Mouse (Mus musculus) hindbrain, embryonic 14.5 days (tissue): ENCODE data around the gene Dnaja3. TPM values are rescaled to one million over a fixed set of nuclear protein-coding genes. Genes with fewer than 3 reads are reported as not detected.
A peak's percentile ranks its signal among the peaks of the same experiment; 100 is the strongest.
"Not testable (repeated sequence)": the region's sequence is repeated elsewhere in the genome, so short reads cannot be mapped to it uniquely, and the experiment has no call there.

ENCODE experiments used
- ATAC-seq: fragments of 200-750 bp; cut with Nextera tagmentation; 2 replicates; pipeline ENCODE4 v1.8.0; 2017; ENCODE audit warnings: moderate number of reproducible peaks, mild to moderate bottlenecking, moderate TSS enrichment, moderate library complexity; ENCODE audit not compliant: low FRiP score
- DNase-seq: peaks from one replicate; pipeline ENCODE4 v3.0.0-alpha.2; 2015; ENCODE audit warnings: low spot score
- H3K27ac ChIP-seq: fragments of 300-500 bp; sonication (generic); 2 replicates; pipeline ENCODE4 v1.5.1; 2014; ENCODE audit warnings: mild to moderate bottlenecking, moderate library complexity
- H3K27me3 ChIP-seq: fragments of 300-500 bp; sonication (generic); 2 replicates; pipeline ENCODE4 v1.6.1; 2014; ENCODE audit warnings: mild to moderate bottlenecking, low read length, mixed read lengths; ENCODE audit not compliant: control insufficient read depth, insufficient read depth
- H3K36me3 ChIP-seq: fragments of 300-500 bp; sonication (generic); replicated peaks from 2 replicates; pipeline ENCODE4 v1.6.1; 2014; ENCODE audit not compliant: control insufficient read depth, insufficient read depth
- H3K4me1 ChIP-seq: fragments of 300-500 bp; sonication (generic); replicated peaks from 2 replicates; pipeline ENCODE4 v1.6.1; 2014; ENCODE audit warnings: antibody characterized with exemption, low read length, mixed read lengths; ENCODE audit not compliant: control insufficient read depth, insufficient read depth
- H3K4me2 ChIP-seq: fragments of 300-500 bp; sonication (generic); replicated peaks from 2 replicates; pipeline ENCODE4 v1.6.1; 2014; ENCODE audit warnings: mild to moderate bottlenecking, moderate library complexity
- H3K4me3 ChIP-seq: fragments of 300-500 bp; sonication (generic); replicated peaks from 2 replicates; pipeline ENCODE4 v1.5.1; 2014; ENCODE audit warnings: mild to moderate bottlenecking, low read length
- H3K9ac ChIP-seq: fragments of 300-500 bp; sonication (generic); 2 replicates; pipeline ENCODE4 v1.6.1; 2014
- H3K9me3 ChIP-seq: fragments of 300-500 bp; sonication (generic); 2 replicates; pipeline ENCODE4 v1.6.1; 2016; ENCODE audit warnings: low read length; ENCODE audit not compliant: control insufficient read depth
- WGBS: fragments of 180-500 bp; shearing (Covaris S2); extraction: QIAGEN DNeasy Blood & Tissue Kit; methylation state at CpG from one replicate; pipeline ENCODE4 v1.1.7; 2014; 5-methylcytosine and 5-hydroxymethylcytosine counted together
- polyA plus RNA-seq: library from polyadenylated mRNA; unstranded; fragments of >200 nt; fragmentation: Nextera tagmentation; extraction: Ambion mirVana; gene quantifications from 2 replicates; pipeline ENCODE4 v1.2.1, GENCODE M21; 2014

Dnaja3 gene
- polyA plus RNA-seq, 1 experiment from 2014 or later = 54.6 TPM

DNA sequence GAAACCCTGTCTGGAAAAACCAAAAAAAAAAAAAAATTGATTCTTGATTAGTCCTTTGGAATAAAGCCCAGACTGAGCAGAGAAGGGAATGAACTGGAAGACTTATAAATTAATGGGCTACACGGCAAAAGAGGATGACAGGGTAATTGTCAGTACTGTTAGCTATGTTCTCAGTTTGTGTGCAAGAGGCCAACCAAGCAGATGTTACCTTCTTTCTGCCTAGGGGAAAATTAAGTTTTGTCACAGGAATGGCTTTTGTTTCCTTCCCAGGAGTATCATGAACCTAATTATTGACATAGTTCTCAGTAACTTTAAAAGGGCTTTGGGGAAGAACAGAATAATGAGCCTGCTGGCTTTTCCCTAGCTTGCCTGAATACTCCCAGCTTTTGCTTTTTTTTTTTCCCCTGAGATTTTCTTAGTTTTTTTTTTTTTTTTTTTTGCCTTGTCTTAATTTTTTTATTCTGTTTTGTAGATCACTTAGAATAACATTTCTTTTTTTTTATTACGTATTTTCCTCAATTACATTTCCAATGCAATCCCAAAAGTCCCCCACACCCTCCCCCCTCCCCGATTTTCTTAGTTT, 91.1 kb downstream of the Dnaja3 start:
- Histone ChIP-seq H3K9me3 (no peaks in the 10 kb centered on the region), H3K4me3 (no peak overlapping the region), H3K27me3 (no peaks in the 10 kb centered on the region), H3K36me3 (no peaks in the 10 kb centered on the region), H3K27ac (no peak overlapping the region), H3K4me1 (peaks cover 7% of the 10 kb centered on the region), H3K9ac (no peak overlapping the region), H3K4me2 (no peak overlapping the region)
- ATAC-seq (no peak), DNase-seq (no peak)
- WGBS = 76% methylated on average over 3 of the region's 3 CpGs

DNA sequence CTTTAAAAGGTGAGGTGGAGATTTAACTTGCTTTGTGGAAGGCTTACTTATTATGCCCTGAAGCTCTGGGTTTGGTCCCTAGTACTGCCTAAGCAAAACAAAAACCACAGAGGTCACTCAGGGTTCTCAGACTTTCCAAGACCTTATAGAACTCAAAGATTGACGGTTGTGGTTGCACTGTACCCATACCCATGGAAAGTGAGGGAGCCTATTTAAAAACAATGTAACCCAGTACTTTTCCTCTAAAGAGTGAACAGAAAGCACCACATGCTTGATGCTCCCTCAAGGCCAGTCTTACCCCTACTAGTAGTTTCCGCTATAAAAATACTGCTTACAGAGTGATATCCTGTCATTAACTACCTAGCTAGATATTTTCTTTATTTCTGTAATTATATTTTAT, 96.5 kb downstream of the Dnaja3 start:
- WGBS = 91% methylated on average over 2 of the region's 2 CpGs
- no peak overlapping the region for H3K4me3 ChIP-seq
- no peak overlapping the region for H3K9ac ChIP-seq
- no peak overlapping the region for H3K4me2 ChIP-seq
- no peaks in the 10 kb centered on the region for H3K4me1 ChIP-seq
- no peak for DNase-seq
- no peak for ATAC-seq
- no peaks in the 10 kb centered on the region for H3K27me3 ChIP-seq
- H3K36me3 ChIP-seq = no peaks in the 10 kb centered on the region
- no peaks in the 10 kb centered on the region for H3K9me3 ChIP-seq
- H3K27ac ChIP-seq = no peak overlapping the region

DNA sequence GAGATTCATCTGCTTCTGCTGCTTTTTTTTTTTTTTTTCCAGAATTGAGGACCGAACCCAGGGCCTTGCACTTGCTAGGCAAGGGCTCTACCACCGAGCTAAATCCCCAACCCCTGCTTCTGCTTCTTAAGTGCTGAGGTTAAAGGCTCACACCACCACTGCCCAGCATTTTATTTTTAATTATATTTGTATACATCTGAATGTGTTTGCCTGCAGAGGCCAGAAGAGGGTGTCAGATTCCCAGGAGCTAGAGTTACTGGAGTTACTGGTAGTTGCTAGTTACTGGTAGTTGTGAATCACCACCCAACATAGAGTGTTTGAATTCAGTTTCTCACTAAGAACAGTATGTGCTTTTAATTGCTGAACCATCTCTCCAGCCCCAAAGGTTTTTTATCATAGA, 100.2 kb downstream of the Dnaja3 start:
- DNase-seq (no peak), ATAC-seq (no peak)
- Histone ChIP-seq H3K27ac (no peak overlapping the region), H3K9me3 (0 out of 2 replicates have a peak, but pooled peaks cover 6% of the 10 kb centered on the region), H3K4me1 (no peaks in the 10 kb centered on the region), H3K36me3 (no peaks in the 10 kb centered on the region), H3K4me3 (no peak overlapping the region), H3K27me3 (no peaks in the 10 kb centered on the region), H3K9ac (no peak overlapping the region), H3K4me2 (no peak overlapping the region)
- 88% methylated on average over 2 of the region's 2 CpGs for WGBS

DNA sequence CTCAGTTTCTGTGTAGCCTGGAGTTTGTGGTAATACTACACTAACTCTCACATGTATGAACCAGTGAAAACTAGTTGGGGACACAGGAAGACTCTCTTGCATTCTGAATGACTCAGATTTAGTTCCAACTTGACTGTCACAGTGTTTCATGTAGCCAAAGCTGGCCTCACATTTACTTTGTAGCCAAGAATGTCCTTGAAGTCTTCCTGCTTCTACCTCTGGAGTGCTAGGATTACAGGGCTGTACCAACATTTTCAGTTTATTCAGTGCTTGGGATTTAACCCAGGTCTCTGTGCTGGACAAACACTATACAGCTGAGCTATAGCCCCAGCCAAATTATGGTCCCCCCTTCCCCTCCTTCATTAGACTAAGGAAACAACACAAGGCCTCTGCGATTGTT, 102.4 kb downstream of the Dnaja3 start:
- H3K27ac ChIP-seq = no peak overlapping the region
- ATAC-seq = no peak
- H3K4me1 ChIP-seq = no peaks in the 10 kb centered on the region
- no peaks in the 10 kb centered on the region for H3K36me3 ChIP-seq
- H3K9ac ChIP-seq = no peak overlapping the region
- H3K27me3 ChIP-seq = no peaks in the 10 kb centered on the region
- H3K4me2 ChIP-seq = no peak overlapping the region
- 94% methylated on average over 1 of the region's 1 CpGs for WGBS
- no peak for DNase-seq
- H3K4me3 ChIP-seq = no peak overlapping the region
- 0 out of 2 replicates have a peak, but pooled peaks cover 6% of the 10 kb centered on the region for H3K9me3 ChIP-seq

DNA sequence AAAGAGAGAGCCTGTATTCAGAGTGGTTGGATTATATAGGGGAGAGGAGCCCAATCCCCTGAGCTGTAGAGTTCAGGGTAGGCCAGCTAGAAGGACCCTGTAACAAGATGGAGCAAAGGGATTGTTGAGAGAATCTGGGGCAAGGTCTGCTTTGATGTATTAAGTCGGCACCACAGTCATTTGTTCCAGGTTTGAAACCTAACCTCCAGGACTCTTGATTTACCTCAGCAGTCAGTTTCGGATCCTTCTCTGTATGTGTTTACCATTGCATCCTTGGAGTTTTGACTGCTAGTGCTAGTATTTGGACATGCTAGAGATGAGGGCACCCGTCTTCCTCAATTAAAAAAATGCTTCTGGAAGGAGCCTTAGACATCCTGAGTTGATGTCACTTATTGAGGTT, 112.4 kb downstream of the Dnaja3 start:
- H3K36me3 ChIP-seq = no peaks in the 10 kb centered on the region
- DNase-seq (no peak), ATAC-seq (no peak)
- H3K27me3 ChIP-seq = no peaks in the 10 kb centered on the region
- H3K9me3 ChIP-seq = no peaks in the 10 kb centered on the region
- no peak overlapping the region for H3K27ac ChIP-seq
- 0 out of 2 replicates have a peak, but pooled peaks cover 1% of the 10 kb centered on the region for H3K4me1 ChIP-seq
- H3K4me3 ChIP-seq = no peak overlapping the region
- H3K9ac ChIP-seq = no peak overlapping the region
- over 99% methylated on average over 3 of the region's 3 CpGs for WGBS
- no peak overlapping the region for H3K4me2 ChIP-seq

DNA sequence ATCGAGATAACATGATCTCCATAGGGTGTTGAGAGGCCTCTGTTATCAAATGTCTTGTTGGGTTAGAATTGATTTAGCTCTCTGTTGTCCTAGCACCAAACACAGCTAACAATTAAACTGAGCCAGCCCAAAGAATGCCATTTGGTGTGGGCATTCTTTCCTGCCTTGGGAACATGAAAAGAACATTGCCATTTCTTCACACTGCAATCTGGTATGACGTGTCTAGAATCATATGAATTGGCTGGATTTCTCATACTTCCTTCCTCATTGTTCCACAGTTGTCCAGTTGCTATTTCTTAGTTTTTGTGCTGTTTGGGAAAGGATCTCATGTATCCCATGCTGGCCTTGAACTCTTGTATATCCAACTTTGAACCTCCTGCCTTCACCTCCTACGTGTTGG, 114.3 kb downstream of the Dnaja3 start:
- DNase-seq (no peak), ATAC-seq (no peak)
- H3K27me3 ChIP-seq = no peaks in the 10 kb centered on the region
- H3K9ac ChIP-seq = no peak overlapping the region
- H3K9me3 ChIP-seq = no peaks in the 10 kb centered on the region
- no peak overlapping the region for H3K27ac ChIP-seq
- H3K36me3 ChIP-seq = no peaks in the 10 kb centered on the region
- 85% methylated on average over 3 of the region's 3 CpGs for WGBS
- no peak overlapping the region for H3K4me3 ChIP-seq
- H3K4me2 ChIP-seq = no peak overlapping the region
- peaks cover 9% of the 10 kb centered on the region; the same call in 1 of the 2 replicates for H3K4me1 ChIP-seq

DNA sequence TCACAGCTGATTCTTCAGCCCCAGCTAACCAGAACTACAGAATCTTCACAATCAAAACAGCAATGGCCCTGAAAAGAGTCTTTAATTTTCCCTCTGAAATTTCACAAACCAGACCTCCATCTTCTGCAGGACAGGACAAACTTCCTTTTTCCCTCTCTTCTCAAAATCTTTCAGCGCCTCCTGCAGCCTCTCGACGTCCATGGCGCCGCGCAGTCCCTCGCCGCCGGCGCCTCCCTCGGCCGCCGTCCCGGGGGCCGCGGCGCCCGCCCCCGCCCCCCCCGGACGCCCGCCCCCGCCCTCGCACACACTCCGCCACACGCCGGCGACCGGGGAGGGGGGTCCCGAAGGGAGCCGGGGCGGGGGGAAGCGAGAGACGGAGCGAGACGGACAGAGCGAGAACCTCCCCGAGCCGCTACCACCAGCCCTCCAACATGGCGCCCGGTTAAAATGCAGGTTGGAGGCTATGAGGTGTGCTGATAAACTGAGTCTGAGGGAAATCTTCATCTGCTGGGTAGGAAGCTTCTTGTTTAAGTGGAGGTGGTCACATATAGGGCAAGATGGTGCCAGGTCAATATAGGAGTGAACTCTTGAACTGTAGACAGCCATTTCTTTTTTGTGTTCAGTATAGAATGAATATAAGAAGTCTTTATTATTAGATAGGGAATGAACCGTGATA, 117.0 kb downstream of the Dnaja3 start:
- peak overlapping the region; percentile 78 for H3K27ac ChIP-seq
- not testable (repeated sequence) for H3K4me1 ChIP-seq, H3K36me3 ChIP-seq, H3K9me3 ChIP-seq, H3K27me3 ChIP-seq
- peak; percentile 50 for DNase-seq
- peak; percentile 87 for ATAC-seq
- H3K4me3 ChIP-seq = peak overlapping the region; percentile 37
- H3K9ac ChIP-seq = peak overlapping the region; percentile 53
- WGBS = 4% methylated on average over 21 of the region's 42 CpGs
- peak overlapping the region; percentile 55 for H3K4me2 ChIP-seq

Other genes starting within 250 kb of the Dnaja3 start
- gene Adcy9, start 219.5 kb upstream of the Dnaja3 start, polyA plus RNA-seq = 6.3 and 7.2 TPM in 2 replicates
- 28.0 and 31.2 TPM in 2 replicates for gene Srl, start 98.2 kb upstream of the Dnaja3 start, polyA plus RNA-seq
- 8.2 and 8.8 TPM in 2 replicates for gene Tfap4, start 80.1 kb upstream of the Dnaja3 start, polyA plus RNA-seq
- gene Glis2, start 45.3 kb upstream of the Dnaja3 start, polyA plus RNA-seq = 18.1 and 19.0 TPM in 2 replicates
- 174 and 193 TPM in 2 replicates for gene Pam16, start 15.0 kb upstream of the Dnaja3 start, polyA plus RNA-seq
- 6.4 and 6.6 TPM in 2 replicates for gene Vasn, start within 50 bp of the Dnaja3 start, polyA plus RNA-seq
- 24.1 and 27.2 TPM in 2 replicates for gene Coro7, start 39.8 kb downstream of the Dnaja3 start, polyA plus RNA-seq
- 56.4 and 58.0 TPM in 2 replicates for gene Nmral1, start 79.4 kb downstream of the Dnaja3 start, polyA plus RNA-seq
- 102 and 115 TPM in 2 replicates for gene Hmox2, start 86.4 kb downstream of the Dnaja3 start, polyA plus RNA-seq
- 112 and 121 TPM in 2 replicates for gene Cdip1, start 150.3 kb downstream of the Dnaja3 start, polyA plus RNA-seq
- 0.34 and 0.74 TPM in 2 replicates for gene 4930562C15Rik, start 195.4 kb downstream of the Dnaja3 start, polyA plus RNA-seq
- gene Ubald1, start 240.3 kb downstream of the Dnaja3 start, polyA plus RNA-seq = 54.0 and 54.4 TPM in 2 replicates
- 119 and 122 TPM in 2 replicates for gene Mgrn1, start 246.3 kb downstream of the Dnaja3 start, polyA plus RNA-seq